Mouse (Mus musculus) cortical plate, adult 2 months (tissue): ENCODE measurements around the gene Hnrnpl.

ENCODE experiments used
- CTCF ChIP-seq: fragments of 200-500 bp; IDR thresholded peaks from 2 replicates; pipeline ENCODE4 v1.5.1; 2011; ENCODE audit warnings: mild to moderate bottlenecking, control low read depth, low read length; ENCODE audit not compliant: insufficient read depth; ENCODE audit errors: extremely low read depth
- POLR2A ChIP-seq: fragments of 200-500 bp; IDR thresholded peaks from 2 replicates; pipeline ENCODE4 v1.6.1; 2011; ENCODE audit warnings: mild to moderate bottlenecking, low read length, control low read depth; ENCODE audit not compliant: insufficient read depth; ENCODE audit errors: extremely low read depth

DNA sequence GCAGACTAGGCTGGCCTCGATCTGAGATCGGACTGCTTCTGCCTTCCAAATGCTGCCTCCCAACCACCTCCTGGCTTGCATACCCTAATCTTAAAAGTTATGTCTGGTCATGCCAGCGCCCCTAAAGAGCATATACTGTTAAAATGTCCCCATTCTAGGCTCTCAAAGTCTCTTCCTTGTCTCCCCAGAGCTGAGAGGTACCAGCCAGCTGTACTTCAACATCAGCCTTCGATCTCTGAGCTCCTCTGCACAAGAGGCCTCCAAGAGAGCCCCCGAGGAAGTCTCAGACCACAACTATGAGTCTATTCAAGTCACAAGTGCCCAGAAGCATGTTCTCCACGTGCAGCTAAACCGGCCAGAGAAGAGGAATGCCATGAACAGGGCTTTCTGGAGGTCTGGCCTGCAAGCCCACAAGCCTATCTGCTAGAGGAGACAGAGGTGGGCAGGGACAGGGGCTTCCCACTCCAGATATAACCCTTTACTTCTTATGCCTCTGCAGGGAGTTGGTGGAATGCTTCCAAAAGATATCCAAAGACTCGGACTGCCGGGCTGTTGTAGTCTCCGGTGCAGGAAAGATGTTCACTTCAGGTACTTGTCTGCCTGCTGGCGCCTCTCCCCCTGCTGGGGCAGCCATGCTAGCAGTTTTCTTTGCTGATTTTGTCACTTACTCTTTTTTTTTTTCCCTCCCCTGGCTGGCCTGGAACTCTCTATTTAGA, 17.5 kb downstream of the Hnrnpl start:
- TF ChIP-seq CTCF (no peak), POLR2A (no peak)
